Mouse (Mus musculus): ENCODE results near the gene Sntb2.

Gene Sntb2

GRCm38 (mm10) chr8:106929921-106930320 lies 5.6 kb upstream of the Sntb2 start:
- no peak for DNase-seq (ENCODE audit: low spot score)

- peak; percentile 36 for DNase-seq (ENCODE audit: low spot score)
These were observed 3.0 kb upstream of the Sntb2 start for GRCm38 (mm10) chr8:106932376-106933065.

GRCm38 (mm10) chr8:106933506-106934143 lies 1.9 kb upstream of the Sntb2 start:
- no peak for DNase-seq (ENCODE audit: low spot score)

- no peak for DNase-seq (ENCODE audit: low spot score)
These were observed 1.1 kb upstream of the Sntb2 start for GRCm38 (mm10) chr8:106934226-106934977.

- peak; percentile 66 for DNase-seq (ENCODE audit: low spot score)
These were observed 438 bp downstream of the Sntb2 start for GRCm38 (mm10) chr8:106935899-106936477.

GRCm38 (mm10) chr8:106936478-106937051 lies 1.0 kb downstream of the Sntb2 start:
- peak; percentile 48 for DNase-seq (ENCODE audit: low spot score)

GRCm38 (mm10) chr8:106937081-106937800 lies 1.7 kb downstream of the Sntb2 start:
- no peak for DNase-seq (ENCODE audit: low spot score)

- no peak for DNase-seq (ENCODE audit: low spot score)
These were observed 6.3 kb downstream of the Sntb2 start for GRCm38 (mm10) chr8:106941806-106942205.

- DNase-seq (ENCODE audit: low spot score) = no peak
These were observed 8.4 kb downstream of the Sntb2 start for GRCm38 (mm10) chr8:106943874-106944418.

GRCm38 (mm10) chr8:106944756-106945155 lies 9.2 kb downstream of the Sntb2 start:
- DNase-seq (ENCODE audit: low spot score) = no peak

GRCm38 (mm10) chr8:106948678-106949243 lies 13.2 kb downstream of the Sntb2 start:
- no peak for DNase-seq (ENCODE audit: low spot score)

- DNase-seq (ENCODE audit: low spot score) = no peak
These were observed 16.2 kb downstream of the Sntb2 start for GRCm38 (mm10) chr8:106951707-106952106.

GRCm38 (mm10) chr8:106953571-106953970 lies 18.0 kb downstream of the Sntb2 start:
- no peak for DNase-seq (ENCODE audit: low spot score)

GRCm38 (mm10) chr8:106957086-106957485 lies 21.5 kb downstream of the Sntb2 start:
- no peak for DNase-seq (ENCODE audit: low spot score)

- no peak for DNase-seq (ENCODE audit: low spot score)
These were observed 22.7 kb downstream of the Sntb2 start for GRCm38 (mm10) chr8:106958212-106958611.

GRCm38 (mm10) chr8:106959626-106960025 lies 24.1 kb downstream of the Sntb2 start:
- no peak for DNase-seq (ENCODE audit: low spot score)

GRCm38 (mm10) chr8:106962322-106962721 lies 26.8 kb downstream of the Sntb2 start:
- no peak for DNase-seq (ENCODE audit: low spot score)

GRCm38 (mm10) chr8:106963365-106963764 lies 27.8 kb downstream of the Sntb2 start:
- DNase-seq (ENCODE audit: low spot score) = no peak

- no peak for DNase-seq (ENCODE audit: low spot score)
These were observed 29.0 kb downstream of the Sntb2 start for GRCm38 (mm10) chr8:106964573-106964972.

GRCm38 (mm10) chr8:106969964-106970363 lies 34.4 kb downstream of the Sntb2 start:
- no peak for DNase-seq (ENCODE audit: low spot score)

GRCm38 (mm10) chr8:106971916-106972315 lies 36.4 kb downstream of the Sntb2 start:
- DNase-seq (ENCODE audit: low spot score) = no peak
